Mouse (Mus musculus) heart, embryonic 15.5 days (tissue): ENCODE results near the gene Il2ra. TPM values are rescaled to one million over a fixed set of nuclear protein-coding genes. Genes with fewer than 3 reads are reported as not detected.

Source experiments
- ATAC-seq: fragments of 200-750 bp; cut with Nextera tagmentation; replicated peaks from 2 replicates; pipeline ENCODE4 v1.8.0; 2017; ENCODE audit warnings: low read depth, moderate TSS enrichment; ENCODE audit not compliant: insufficient number of reproducible peaks, insufficient read depth, low FRiP score
- H3K27ac ChIP-seq: fragments of 300-500 bp; sonication (generic); 2 replicates; pipeline ENCODE4 v1.5.1; 2015; ENCODE audit warnings: mild to moderate bottlenecking, inconsistent platforms
- H3K27me3 ChIP-seq: fragments of 300-500 bp; sonication (generic); 2 replicates; pipeline ENCODE4 v1.6.1; 2015; ENCODE audit warnings: inconsistent platforms
- H3K36me3 ChIP-seq: fragments of 300-500 bp; sonication (generic); 2 replicates; pipeline ENCODE4 v1.6.1; 2015; ENCODE audit warnings: mild to moderate bottlenecking, inconsistent platforms
- H3K4me1 ChIP-seq: fragments of 300-500 bp; sonication (generic); replicated peaks from 2 replicates; pipeline ENCODE4 v1.6.1; 2015; ENCODE audit warnings: inconsistent platforms
- H3K4me2 ChIP-seq: fragments of 300-500 bp; sonication (generic); 2 replicates; pipeline ENCODE4 v1.6.1; 2015; ENCODE audit warnings: inconsistent platforms, mild to moderate bottlenecking, moderate library complexity
- H3K4me3 ChIP-seq: fragments of 300-500 bp; sonication (generic); 2 replicates; pipeline ENCODE4 v1.5.1; 2015; ENCODE audit warnings: mild to moderate bottlenecking, inconsistent platforms
- H3K9ac ChIP-seq: fragments of 300-500 bp; sonication (generic); 2 replicates; pipeline ENCODE4 v1.6.1; 2015; ENCODE audit warnings: mild to moderate bottlenecking, inconsistent platforms
- H3K9me3 ChIP-seq: fragments of 300-500 bp; sonication (generic); replicated peaks from 2 replicates; pipeline ENCODE4 v1.6.1; 2016; ENCODE audit warnings: inconsistent platforms
- WGBS: fragments of 180-500 bp; shearing (Covaris S2); methylation state at CpG from one replicate; pipeline ENCODE4 v1.1.7; 2015; ENCODE audit warnings: mixed read lengths; 5-methylcytosine and 5-hydroxymethylcytosine counted together
- polyA plus RNA-seq: library from polyadenylated mRNA; unstranded; fragments of >200 nt; fragmentation: Nextera tagmentation; extraction: Ambion mirVana; gene quantifications from 2 replicates; pipeline ENCODE4 v1.2.1, GENCODE M21; 2015

The Il2ra gene
- polyA plus RNA-seq, 1 experiment from 2014 or later, result 1.6 TPM

- Histone ChIP-seq H3K4me1 (no peaks in the 10 kb centered on the region), H3K36me3 (no peaks in the 10 kb centered on the region), H3K9ac (no peak overlapping the region), H3K27ac (no peak overlapping the region), H3K9me3 (no peaks in the 10 kb centered on the region), H3K4me2 (no peak overlapping the region), H3K27me3 (no peaks in the 10 kb centered on the region), H3K4me3 (no peak overlapping the region)
- no peak; the same call in 1 of the 2 replicates for ATAC-seq
- 79% methylated on average over 8 of the region's 8 CpGs for WGBS
Measured at GRCm38 (mm10) chr2:11623173-11623572, 19.4 kb upstream of the Il2ra start.

- H3K4me2 ChIP-seq, result no peak overlapping the region
- H3K4me3 ChIP-seq, result no peak overlapping the region
- H3K27me3 ChIP-seq, result no peaks in the 10 kb centered on the region
- H3K4me1 ChIP-seq, result no peaks in the 10 kb centered on the region
- H3K9me3 ChIP-seq, result no peaks in the 10 kb centered on the region
- no peak overlapping the region for H3K27ac ChIP-seq
- H3K36me3 ChIP-seq, result no peaks in the 10 kb centered on the region
- H3K9ac ChIP-seq, result no peak overlapping the region
- 75% methylated on average over 2 of the region's 2 CpGs for WGBS
- no peak for ATAC-seq
Measured at GRCm38 (mm10) chr2:11623726-11624125, 18.9 kb upstream of the Il2ra start.

GRCm38 (mm10) chr2:11625890-11626289, 16.7 kb upstream of the Il2ra start, which contains the start of gene Gm17490:
Gene Gm17490, minus strand, starts transcription at chr2:11626264.
- H3K4me2 ChIP-seq, result no peak within 1 kb of the TSS
- no peaks in the 10 kb centered on the region for H3K9me3 ChIP-seq
- 84% methylated on average over 5 of the region's 5 CpGs for WGBS
- no peaks in the 10 kb centered on the region for H3K4me1 ChIP-seq
- ATAC-seq, result no peak
- no peaks in the 10 kb centered on the region for H3K36me3 ChIP-seq
- H3K27ac ChIP-seq, result no peak within 1 kb of the TSS
- no peaks in the 10 kb centered on the region for H3K27me3 ChIP-seq
- no peak within 1 kb of the TSS for H3K9ac ChIP-seq
- no peak within 1 kb of the TSS for H3K4me3 ChIP-seq

GRCm38 (mm10) chr2:11635035-11635434, 7.6 kb upstream of the Il2ra start:
- no peak overlapping the region for H3K4me3 ChIP-seq
- no peaks in the 10 kb centered on the region for H3K9me3 ChIP-seq
- H3K9ac ChIP-seq, result no peak overlapping the region
- H3K36me3 ChIP-seq, result no peaks in the 10 kb centered on the region
- H3K4me2 ChIP-seq, result no peak overlapping the region
- H3K4me1 ChIP-seq, result no peaks in the 10 kb centered on the region
- no peak for ATAC-seq
- no peaks in the 10 kb centered on the region for H3K27me3 ChIP-seq
- H3K27ac ChIP-seq, result no peak overlapping the region
- 70% methylated on average over 6 of the region's 6 CpGs for WGBS

DNA sequence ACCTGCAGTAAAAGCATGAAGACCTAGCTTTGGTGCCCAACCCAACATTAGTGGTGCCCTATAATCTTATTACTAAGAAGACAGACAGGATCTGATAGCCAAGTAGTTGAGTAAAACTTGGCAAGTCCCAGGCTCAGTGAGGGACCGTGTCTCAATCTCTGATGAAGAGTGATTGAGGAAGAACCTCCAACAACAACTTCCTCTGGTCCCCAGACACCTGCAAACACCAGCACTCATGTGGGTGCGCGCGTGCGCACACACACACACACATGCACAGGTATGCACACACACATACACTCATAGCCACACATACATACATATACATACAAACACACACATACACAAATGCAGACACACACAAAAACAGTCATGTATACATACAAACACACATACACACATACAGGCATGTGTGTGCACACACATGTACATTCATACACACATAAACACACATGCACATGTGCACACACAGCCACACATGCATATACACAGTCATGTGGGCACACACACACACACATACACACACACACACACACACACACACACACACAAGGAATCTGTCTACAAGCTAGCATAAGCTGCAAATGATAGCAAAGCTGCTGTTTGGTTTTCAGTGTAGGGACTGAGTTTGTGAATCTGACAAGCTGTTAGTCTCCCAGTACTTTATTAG, 7.0 kb upstream of the Il2ra start:
- H3K4me1 ChIP-seq, result no peaks in the 10 kb centered on the region
- no peak overlapping the region for H3K4me2 ChIP-seq
- no peaks in the 10 kb centered on the region for H3K9me3 ChIP-seq
- no peaks in the 10 kb centered on the region for H3K27me3 ChIP-seq
- H3K27ac ChIP-seq, result no peak overlapping the region; the same call in 1 of the 2 replicates
- WGBS, result 78% methylated on average over 5 of the region's 5 CpGs
- H3K4me3 ChIP-seq, result no peak overlapping the region
- no peak for ATAC-seq
- H3K9ac ChIP-seq, result no peak overlapping the region
- H3K36me3 ChIP-seq, result no peaks in the 10 kb centered on the region

DNA sequence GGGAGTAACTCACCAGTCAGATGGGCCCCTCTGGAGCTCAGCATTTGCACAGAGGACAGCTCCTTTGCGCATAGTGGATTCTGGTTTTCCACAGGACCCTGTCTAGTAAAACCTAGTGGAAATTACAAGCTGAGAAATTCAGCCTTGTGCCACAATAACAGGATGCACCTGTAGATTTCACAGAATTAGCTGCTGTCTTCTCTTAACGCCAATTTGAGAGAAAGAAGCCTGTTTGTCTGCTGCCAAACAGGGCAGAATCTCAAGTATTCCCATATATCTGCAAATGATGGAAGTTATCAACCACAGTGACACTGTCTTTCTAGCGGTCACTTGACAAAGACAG, 6.5 kb upstream of the Il2ra start:
- Histone ChIP-seq H3K27ac (no peak overlapping the region; the same call in 1 of the 2 replicates), H3K4me1 (no peaks in the 10 kb centered on the region), H3K36me3 (no peaks in the 10 kb centered on the region), H3K9ac (no peak overlapping the region), H3K9me3 (no peaks in the 10 kb centered on the region), H3K4me2 (no peak overlapping the region), H3K27me3 (no peaks in the 10 kb centered on the region), H3K4me3 (no peak overlapping the region)
- ATAC-seq, result no peak
- 63% methylated on average over 3 of the region's 3 CpGs for WGBS

DNA sequence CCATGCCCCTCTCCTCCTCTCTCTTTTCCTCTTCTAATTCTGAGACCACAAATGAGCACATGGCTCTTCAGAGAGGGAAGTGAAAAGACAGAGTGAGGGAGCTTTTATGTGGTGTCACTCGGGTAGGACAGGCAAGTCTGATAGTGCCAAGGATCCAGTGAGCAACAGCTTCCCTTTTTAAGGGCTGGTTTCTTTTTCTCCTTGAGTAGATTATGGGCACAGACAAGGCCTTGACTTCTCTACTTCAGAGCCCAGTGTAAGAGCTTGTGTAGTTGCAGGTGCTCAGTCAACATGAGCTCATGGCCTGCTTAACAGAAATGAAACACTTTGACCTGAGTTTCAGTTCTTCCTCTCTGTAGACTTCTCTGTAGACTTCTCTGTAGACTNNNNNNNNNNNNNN, 5.5 kb upstream of the Il2ra start:
- Histone ChIP-seq H3K27me3 (no peaks in the 10 kb centered on the region), H3K9ac (no peak overlapping the region), H3K4me2 (no peak overlapping the region), H3K4me3 (no peak overlapping the region), H3K4me1 (no peaks in the 10 kb centered on the region), H3K27ac (no peak overlapping the region; the same call in 1 of the 2 replicates), H3K9me3 (no peaks in the 10 kb centered on the region), H3K36me3 (no peaks in the 10 kb centered on the region)
- ATAC-seq, result no peak
- 31% methylated on average over 1 of the region's 1 CpGs for WGBS

DNA sequence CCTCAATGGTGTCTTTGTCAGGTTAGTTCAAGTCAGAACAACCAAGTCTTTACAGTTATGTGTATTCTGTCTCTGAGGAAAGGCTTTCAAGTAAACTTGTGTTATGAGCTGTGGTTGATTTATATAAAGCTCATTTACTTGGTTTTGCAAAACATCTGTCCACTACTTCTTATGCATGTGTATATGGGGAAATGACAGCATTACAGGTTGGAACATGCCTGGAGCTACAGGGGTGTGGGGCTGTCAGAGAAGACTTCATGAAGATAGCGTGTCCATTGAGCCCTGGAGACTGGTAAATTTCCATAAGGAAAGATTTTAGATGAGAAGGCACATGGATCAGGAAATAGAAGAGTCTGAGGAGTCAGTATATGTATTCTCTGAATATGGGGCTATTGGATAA, 1.4 kb downstream of the Il2ra start:
- Histone ChIP-seq H3K4me1 (no peaks in the 10 kb centered on the region), H3K4me3 (no peak overlapping the region), H3K27ac (no peak overlapping the region), H3K27me3 (no peaks in the 10 kb centered on the region), H3K36me3 (no peaks in the 10 kb centered on the region), H3K4me2 (no peak overlapping the region), H3K9me3 (no peaks in the 10 kb centered on the region), H3K9ac (no peak overlapping the region)
- no peak for ATAC-seq
- WGBS, result 72% methylated on average over 1 of the region's 1 CpGs

DNA sequence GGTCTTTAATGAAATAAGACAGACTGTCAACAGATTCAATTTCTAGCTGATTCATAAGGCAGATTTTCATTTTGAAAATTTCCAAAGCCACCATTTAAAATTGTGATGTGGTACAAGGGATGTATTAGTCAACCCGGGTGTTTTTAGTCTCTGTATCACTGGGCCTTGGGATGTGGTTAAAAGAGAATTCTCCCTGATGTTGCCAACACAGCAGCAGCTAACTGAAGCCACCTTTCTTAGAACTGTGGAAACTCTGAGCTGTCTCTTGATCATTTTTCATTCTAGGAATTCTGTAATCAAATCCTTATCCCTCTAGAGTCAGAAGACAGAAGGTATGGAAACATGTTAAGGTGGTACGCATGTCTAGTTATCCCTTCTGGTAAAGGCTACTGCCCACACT, 2.7 kb downstream of the Il2ra start:
- H3K27ac ChIP-seq, result no peak overlapping the region
- WGBS, result 71% methylated on average over 2 of the region's 2 CpGs
- H3K27me3 ChIP-seq, result no peaks in the 10 kb centered on the region
- H3K9ac ChIP-seq, result no peak overlapping the region
- no peak for ATAC-seq
- no peak overlapping the region for H3K4me3 ChIP-seq
- H3K9me3 ChIP-seq, result no peaks in the 10 kb centered on the region
- H3K4me1 ChIP-seq, result no peaks in the 10 kb centered on the region
- H3K36me3 ChIP-seq, result no peaks in the 10 kb centered on the region
- no peak overlapping the region for H3K4me2 ChIP-seq

DNA sequence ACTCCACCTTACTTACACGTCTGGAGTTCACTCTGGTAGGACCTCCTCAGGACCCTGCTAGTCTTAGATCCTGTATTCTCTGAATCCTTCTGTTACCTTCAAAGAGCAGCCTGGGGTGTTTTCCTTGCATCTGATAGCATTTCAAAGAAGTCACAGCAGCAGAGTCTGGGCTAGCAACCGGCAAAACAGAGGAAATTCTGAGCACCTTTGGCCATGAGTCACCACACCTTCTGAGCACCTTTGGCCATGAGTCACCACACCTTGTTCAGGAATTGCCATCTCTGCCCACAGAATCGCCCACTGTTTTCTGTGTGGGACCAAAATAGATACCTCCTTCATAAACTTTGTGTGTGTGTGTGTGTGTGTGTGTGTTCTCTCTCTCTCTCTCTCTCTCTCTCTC, 8.9 kb downstream of the Il2ra start:
- Histone ChIP-seq H3K9ac (no peak overlapping the region), H3K27ac (no peak overlapping the region), H3K27me3 (no peaks in the 10 kb centered on the region), H3K4me2 (no peak overlapping the region), H3K36me3 (no peaks in the 10 kb centered on the region), H3K4me3 (no peak overlapping the region), H3K4me1 (0 out of 2 replicates have a peak, but pooled peaks cover 3% of the 10 kb centered on the region), H3K9me3 (no peaks in the 10 kb centered on the region)
- ATAC-seq, result no peak
- WGBS, result 37% methylated on average over 3 of the region's 3 CpGs

DNA sequence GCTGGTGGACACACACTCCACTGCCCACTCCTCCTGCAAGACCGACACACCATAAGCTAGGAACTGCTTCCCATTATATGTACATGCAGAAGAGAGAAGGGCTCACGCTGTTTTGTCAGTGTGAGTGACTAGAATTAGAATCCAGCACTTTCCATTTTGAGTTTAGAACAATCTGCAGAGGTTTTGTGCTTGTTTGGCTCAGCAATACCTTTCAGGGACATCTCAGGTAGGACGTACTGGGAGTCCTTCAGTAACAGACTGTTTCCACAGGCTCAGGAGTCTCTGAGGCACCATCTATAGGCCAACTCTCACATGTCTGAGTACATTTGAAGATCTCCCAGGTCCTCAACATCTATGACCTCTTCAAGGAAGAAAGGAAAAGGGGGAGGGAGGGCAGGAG, 9.6 kb downstream of the Il2ra start:
- Histone ChIP-seq H3K4me3 (no peak overlapping the region), H3K27ac (no peak overlapping the region), H3K4me1 (0 out of 2 replicates have a peak, but pooled peaks cover 3% of the 10 kb centered on the region), H3K9me3 (no peaks in the 10 kb centered on the region), H3K27me3 (no peaks in the 10 kb centered on the region), H3K36me3 (no peaks in the 10 kb centered on the region), H3K4me2 (no peak overlapping the region), H3K9ac (no peak overlapping the region)
- WGBS, result 74% methylated on average over 3 of the region's 3 CpGs
- ATAC-seq, result no peak

DNA sequence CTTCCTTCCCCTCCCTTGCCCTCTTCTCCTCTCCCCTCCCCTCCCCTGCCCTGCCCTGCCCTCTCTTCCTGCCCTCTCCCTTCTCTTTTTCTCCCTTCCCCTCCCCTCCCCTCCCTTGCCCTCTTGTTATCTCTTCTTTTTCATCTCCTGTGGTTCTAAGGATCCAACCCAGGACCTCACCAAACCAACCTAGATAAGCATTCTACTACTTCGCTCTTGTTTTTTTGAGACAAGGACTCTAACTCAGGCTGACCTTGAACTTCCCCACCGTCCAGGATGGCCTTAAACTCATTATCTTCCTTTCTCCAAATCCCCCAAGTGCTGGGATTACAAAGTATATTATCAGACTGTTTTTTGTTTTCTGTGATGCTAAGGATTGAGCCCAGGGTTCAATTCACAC, 10.2 kb downstream of the Il2ra start:
- no peaks in the 10 kb centered on the region for H3K36me3 ChIP-seq
- no peak overlapping the region for H3K4me2 ChIP-seq
- H3K9me3 ChIP-seq, result no peaks in the 10 kb centered on the region
- no peak for ATAC-seq
- no peak overlapping the region for H3K4me3 ChIP-seq
- WGBS, result 45% methylated on average over 2 of the region's 2 CpGs
- H3K27ac ChIP-seq, result no peak overlapping the region
- H3K27me3 ChIP-seq, result no peaks in the 10 kb centered on the region
- H3K4me1 ChIP-seq, result 0 out of 2 replicates have a peak, but pooled peaks cover 3% of the 10 kb centered on the region
- no peak overlapping the region for H3K9ac ChIP-seq
